Mouse (Mus musculus) inflammation-experienced regulatory T-cells (primary cell): ENCODE data around the gene Pgm3. TPM values are rescaled to one million over a fixed set of nuclear protein-coding genes. Genes with fewer than 3 reads are reported as not detected.

ENCODE experiments used
- polyA plus RNA-seq, 2 experiments: library from polyadenylated mRNA; unstranded; fragments of 100-300 nt; shearing (Covaris generic); gene quantifications; one replicate each; pipeline ENCODE4 v1.2.1; 2017

The Pgm3 gene
- 10 to 100 TPM; 23.7 to 24.2 TPM for polyA plus RNA-seq

GRCm38 (mm10) chr9:86571540-86572135 is at the start of gene Pgm3, which contains the start of gene Rwdd2a:
Gene Pgm3 (minus strand): TSS chr9:86571842.
Gene Rwdd2a (plus strand): TSS chr9:86571991.

Other genes starting within 250 kb of the Pgm3 start
- 1 to 10 TPM; 2.6 to 6.2 TPM for gene Ube2cbp, start 106.9 kb downstream of the Pgm3 start, polyA plus RNA-seq
- 10 to 100 TPM; 32.6 to 36.0 TPM for gene Dop1a, start 104.7 kb downstream of the Pgm3 start, polyA plus RNA-seq
- 1 to 10 TPM; 4.6 to 6.0 TPM for gene Rwdd2a, start 149 bp upstream of the Pgm3 start, polyA plus RNA-seq
- gene Me1, start 124.1 kb upstream of the Pgm3 start, polyA plus RNA-seq, result 1 to 10 TPM in 1 of 2 experiments, under 1 TPM in 1; 0.25 to 1.3 TPM
- under 1 TPM; 0.16 to 0.20 TPM for gene Prss35, start 171.8 kb upstream of the Pgm3 start, polyA plus RNA-seq